Mouse (Mus musculus) spleen, adult 18-20 months (tissue): ENCODE data around the gene Lin7a.

ENCODE experiments used
- DNase-seq, 2 experiments: peaks; one replicate each; pipeline ENCODE4 v3.0.0; 2022; ENCODE audit warnings: mixed read lengths in 2 of 2

Lin7a gene

DNA sequence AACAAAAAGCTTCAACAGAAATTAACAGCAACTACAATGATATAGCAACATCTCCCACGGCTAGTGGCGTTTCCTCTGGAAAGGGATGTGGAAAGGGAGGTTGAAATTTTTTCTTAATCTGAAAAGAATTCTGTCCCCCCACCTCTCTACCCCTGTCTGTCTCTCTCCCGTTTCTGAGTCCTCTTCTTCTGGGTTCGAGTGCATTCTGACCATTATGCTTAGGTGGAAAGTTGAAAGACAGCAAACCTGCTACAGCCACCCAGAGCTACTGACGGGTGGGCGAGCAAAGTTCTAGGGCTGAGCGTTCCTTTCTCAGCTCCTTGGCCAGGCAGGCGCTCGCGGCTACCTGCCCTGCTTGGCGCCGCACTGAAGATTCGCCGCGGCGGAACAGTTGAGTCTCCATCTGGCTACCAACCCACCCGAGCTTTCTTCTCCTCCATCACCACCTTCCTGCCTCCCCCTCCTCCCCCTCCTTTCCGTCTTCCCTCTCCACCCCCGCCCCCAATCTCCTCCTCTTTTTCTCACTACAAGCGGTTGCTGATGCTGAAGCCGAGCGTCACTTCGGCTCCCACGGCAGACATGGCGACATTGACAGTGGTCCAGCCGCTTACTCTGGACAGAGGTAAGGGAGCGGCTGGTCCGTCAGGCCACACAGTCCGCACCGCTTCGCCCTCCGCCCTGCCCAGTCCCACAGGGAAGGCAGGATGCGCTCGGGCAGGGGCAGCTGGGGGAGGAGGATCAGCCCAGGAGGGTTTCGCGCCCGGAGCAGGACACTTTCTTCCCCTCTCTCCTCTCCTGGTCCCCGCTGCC is at the start of gene Lin7a:
Gene Lin7a (plus strand): TSS at position 366 of the 810 bp plus-strand sequence.
- DNase-seq = no peak

DNA sequence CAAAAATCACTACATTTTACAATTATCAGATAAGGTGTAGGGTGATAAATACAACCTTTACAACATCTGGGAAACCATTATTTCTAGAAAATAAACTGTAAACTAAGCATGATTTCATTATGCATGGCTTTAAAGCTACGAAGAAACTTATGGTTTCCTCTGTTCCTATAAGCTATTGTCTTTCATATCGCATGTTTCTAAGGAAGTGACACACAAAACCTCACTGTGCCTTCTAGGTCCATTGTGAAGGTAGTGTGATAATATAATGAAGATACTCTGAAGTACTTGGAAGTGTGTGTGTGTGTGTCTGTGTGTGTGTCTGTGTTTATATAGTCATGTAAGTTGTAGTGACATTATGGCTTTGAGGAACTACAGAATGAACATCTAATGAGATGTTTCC is 49.8 kb upstream of the Lin7a start:
- no peak for DNase-seq

DNA sequence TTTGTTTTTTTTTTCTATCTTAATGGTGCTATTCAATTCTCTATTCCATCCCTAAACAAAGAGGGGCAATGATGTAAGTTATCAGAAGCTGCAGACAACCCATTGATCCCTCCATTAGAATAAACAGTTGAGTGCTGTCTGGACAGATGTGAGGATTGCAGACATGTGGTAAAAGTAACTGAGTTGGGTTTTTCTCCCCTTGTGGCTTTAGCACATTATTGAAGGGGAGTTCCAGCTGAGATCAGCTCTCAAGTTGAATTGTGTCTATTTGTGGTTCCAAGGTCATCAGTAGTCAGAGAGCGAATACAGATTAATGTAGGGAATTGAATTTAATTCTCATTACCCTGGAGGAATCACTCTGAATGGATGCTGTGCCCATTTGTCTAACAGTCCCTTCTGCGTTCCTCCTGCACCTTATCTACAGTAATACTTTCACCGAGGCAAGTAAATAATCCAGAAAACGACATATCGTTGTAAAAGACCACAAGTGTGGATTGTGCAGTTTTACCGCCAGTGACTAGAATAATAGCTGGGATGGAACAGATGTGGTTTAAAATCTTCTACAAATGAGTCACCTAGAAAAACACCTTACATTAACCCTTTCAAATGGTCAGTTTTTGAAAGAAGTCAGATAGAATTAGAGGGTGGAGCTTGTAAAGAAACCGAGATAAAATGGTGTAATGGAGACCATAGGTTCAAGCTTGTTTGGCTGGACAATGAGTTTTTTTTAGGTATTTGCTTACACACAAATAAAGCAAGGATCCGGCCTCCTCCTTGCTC is 48.9 kb upstream of the Lin7a start:
- DNase-seq = no peak

DNA sequence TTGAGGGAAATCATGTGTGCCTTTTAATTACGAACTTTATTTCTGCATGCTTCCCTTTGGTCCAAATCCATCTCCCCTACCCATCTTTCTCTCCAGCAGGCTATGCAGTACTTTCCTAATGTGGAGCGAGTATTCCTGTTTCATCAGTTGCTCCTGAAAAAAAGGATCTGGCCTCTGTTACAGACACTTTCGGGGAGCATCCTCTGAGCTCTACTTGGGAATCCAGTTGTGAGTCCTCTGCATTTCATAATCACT is 48.4 kb upstream of the Lin7a start:
- no peak for DNase-seq

DNA sequence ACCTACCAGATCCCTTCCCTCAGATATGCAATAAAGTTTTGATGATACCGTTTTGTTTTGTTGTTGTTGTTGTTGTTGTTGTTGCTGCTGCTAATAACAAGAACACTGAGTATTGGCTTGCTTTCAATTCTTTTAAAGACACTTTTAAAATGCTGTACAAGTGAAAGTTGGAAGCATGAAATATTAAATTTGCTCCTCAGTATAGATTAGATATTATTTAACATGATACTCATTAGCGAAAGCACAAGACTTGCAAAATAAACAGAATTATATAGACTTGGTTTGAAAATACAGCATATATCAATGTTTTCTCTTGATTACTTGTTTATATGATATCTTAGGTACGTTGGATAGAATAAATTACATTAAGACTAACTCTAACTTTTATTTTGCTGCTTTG is 47.7 kb upstream of the Lin7a start:
- DNase-seq = no peak

DNA sequence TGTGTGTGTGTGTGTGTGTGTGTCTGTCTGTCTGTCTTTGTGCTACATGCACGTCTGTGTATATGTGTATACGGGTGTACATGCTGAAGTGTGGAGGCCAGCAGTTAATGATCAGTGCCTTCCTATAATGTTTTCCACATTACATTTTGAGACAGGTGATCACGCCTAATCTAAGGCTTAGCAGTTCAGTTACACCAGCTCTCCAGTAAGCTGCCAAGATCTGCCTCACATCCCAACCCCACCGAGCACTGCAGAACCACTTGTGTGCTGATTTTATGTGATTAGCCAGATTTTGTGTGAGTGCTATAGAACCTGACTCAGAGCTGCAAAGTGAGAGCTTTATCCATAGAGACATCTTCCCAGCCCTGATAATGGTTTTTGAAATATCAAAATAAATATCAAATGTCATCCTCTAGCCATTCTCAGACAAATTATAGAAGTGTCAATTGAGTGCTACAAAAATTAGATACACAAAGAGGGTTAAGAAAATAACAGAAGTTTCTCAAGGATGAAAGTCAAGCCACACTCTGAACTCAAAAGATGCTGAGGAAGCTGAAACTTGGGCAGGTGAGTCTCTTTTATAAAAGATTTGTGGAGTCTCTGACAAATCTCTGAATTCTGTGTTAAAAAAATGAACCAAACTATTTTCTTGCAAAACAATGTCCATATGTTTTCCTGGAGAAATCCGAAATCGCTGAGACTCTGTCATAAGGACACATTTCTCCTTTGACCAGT is 46.7 kb upstream of the Lin7a start:
- no peak for DNase-seq

DNA sequence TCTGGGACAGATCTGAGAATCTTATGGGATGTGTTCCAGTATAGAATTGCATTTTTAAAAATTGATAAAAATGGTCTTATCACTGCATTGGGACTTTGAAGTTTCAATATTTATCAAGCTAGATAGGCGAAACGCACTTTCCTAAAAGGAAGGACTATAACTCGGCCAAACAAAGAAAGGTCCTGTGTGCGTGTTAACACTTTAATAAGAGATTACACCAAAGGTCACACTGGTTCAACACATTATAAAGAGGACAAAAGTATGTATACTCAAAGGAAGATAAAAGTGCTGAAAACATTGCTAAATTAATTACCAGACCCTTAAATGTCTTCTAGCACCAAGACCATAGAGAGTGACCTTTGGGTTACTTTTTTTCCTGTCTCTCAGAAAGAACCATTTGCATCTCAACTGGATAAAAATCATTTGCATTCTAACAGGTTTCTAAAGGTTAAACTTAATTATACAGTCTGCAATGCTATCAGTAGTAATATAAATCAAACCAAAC is 46.1 kb upstream of the Lin7a start:
- no peak for DNase-seq

DNA sequence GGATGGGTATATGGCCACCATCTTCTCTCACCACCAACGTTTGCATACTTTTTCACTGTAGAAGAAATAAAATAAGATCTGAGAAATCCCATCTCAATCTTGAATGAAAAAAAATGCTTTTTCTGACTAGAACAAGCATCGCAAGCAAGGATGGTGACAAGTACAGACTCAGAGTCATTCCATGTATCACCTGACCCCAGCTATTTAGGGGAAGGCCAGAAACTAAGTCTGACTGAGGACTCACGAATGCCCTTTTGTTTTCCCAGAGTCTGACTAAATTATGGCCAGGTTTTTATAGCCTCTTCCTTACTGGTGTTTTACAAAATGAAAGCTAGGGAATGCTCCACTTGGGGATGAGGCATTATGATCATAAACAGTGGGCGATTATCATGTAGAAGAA is 45.6 kb upstream of the Lin7a start:
- DNase-seq = no peak

DNA sequence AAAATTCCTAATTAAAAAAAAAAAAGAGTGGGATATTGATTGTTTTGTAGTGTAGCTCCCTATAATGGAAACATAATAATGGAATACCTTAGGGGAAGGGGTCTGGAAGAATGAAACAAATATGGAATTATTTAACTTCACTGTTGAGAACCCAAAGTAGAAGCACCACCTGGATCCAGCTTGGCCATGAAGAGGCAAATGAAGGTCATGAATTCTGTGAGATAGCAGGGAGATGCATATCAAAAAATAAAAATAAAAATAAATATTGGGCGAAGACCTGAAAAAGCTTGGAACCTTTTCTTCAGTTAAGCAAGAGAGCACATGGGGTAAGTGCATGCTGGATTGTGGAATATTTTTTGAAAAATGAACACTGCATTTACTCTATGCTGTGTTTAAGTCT is 43.6 kb upstream of the Lin7a start:
- DNase-seq = no peak

DNA sequence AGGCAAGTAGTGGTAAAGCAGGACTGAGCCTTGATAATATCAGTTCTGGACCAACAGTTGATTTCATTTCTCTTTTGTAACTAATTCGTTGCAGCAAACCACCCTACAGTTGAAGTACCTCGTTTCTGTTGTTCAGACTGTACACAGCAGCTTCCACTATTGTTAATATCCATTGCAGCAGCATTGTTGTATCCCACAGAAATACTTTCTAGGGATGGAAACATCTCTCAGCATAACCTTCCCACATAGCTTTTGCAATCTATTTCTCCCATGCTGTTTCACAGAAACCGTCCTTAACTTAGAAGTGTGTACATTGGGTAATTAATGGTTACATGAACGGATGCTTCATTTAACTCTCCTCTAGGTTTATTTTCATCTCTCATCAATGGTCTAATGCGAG is 42.7 kb upstream of the Lin7a start:
- no peak for DNase-seq

DNA sequence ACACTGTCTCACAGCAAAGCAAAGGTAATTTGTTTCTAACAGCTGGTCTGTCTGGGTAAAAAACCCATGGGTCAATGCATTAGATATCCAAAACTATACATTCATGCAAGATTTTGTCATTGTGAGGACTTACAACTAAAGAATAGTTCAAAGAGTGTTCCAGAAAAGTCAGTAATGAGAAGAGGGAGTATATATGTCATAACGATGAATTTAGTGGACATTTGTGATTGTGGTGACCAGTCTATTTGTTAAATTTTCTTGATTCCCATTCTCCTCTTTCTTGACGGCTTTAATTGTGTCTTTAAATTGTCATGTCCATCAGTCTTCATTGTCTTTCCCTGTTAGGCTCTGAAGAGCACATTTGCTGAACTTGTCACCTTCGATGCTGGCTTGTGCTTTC is 42.1 kb upstream of the Lin7a start:
- DNase-seq = no peak

DNA sequence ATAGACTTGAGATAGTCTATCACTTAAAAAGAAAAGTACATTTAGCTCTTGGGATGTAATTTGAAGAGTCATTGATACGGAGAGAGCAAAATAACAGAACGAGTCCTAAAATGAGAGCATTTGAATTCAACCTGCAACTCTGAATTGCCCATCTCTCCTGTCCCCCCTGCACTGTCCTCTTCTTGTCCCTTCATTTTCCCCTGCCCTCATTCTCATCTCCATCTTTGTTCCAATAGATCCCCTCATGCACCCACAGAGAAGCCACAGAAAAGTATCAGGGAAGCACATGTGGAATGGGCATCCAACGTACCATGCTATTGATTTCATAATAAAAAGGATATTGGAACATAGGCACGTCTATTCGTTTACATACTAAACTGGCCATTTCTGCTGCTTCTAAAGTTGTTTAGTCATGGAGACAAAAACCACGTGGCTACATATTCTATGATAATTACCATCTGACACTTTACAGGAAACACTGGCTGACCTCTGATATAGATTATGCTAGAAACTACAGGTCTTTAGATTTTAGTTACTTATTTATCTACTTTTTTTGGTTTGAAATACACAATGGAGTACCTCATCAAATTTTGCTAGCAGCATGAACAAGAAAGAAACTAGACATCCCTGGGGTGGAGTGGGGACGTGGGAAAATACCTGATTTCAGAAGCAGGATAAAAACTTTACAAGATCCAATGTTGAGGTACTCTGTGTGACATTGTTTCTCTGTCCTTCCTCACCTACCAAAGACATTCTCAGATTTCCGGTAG is 41.2 kb upstream of the Lin7a start:
- DNase-seq = no peak

DNA sequence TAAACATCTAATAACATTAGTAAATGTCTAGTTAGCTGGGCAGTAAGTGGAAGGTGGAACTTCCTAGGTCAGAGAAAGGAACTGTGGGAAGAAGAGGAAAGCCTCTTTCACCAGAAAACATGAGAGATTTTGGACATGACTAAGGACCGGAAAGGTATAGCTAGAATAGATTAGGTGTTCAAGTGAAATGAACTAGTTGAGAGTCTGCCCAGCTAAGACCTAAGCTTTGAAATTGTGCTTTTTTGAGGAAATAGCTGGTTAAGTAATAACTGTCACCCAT is 40.7 kb upstream of the Lin7a start:
- no peak for DNase-seq

DNA sequence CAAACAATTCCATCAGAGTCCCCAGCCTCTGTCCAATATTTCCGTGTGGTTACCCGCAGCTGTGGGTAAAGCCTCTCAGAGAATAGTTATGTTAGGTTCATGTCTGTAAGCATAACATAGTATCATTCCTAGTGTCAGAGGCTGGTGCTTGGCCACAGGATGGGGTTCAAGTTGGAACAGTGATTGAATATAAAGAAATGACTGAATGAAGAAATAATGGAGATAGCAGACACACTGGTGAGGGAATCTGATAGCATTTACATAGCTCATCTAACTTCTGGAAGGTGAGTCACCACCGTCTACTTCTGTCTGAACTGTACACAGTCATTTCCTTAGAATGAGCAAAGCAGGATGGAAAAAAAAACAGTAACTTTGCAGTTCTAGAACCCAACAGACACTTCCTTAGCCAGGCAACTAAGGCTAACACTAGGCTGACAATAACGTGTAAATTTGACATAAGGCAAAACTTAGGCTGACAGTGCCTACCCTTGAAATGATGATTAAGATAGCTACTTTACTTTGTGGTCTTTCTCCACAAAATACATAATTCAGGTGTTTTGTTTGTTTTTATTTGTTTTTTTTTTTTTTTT is 40.0 kb upstream of the Lin7a start:
- no peak for DNase-seq

DNA sequence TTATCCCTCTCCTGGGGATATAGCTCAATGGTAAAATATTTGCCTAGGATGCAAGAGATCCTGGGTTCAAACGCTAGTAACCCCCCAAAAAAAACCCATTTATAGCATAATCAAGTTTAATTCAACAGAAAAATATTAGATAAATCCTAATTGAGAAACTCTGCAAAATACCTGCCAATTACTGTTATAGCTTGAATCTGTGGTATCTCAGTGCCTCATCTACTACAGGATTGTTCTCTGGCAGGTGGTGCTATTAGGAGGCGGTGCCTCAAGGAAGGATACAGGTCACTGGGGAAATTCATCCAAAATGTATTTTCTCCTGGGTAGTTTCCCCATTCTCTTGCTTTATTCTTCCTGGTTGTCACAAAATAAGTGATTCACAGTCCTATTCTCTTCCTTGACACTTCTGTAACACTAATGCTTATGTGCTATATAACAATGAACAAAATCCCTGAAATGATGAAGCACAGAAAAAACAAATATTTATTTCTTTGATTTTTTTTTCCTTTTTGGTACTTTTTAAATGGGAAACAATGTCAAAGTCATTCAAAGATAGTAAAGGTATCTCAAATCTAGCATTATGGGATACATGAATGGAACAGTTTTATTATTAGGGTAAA is 38.9 kb upstream of the Lin7a start:
- no peak for DNase-seq

DNA sequence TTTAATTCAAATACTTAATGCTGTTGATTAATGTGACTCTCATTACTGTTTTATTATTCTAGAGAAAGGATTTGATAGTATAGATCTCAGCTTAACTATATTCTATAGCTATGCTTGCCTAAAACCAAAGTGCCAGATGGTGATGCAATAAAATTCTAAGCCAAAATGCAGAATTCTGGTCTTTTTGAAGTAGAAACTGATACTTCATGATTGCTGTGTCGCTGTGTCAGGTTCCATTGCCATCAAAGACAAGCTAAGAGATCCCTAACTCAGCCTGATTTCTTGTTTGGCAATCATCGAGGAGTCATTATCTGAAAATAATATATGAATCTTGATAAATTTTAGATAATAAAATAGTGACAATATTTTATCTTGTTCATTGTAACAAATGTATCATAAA is 38.3 kb upstream of the Lin7a start:
- DNase-seq = no peak

DNA sequence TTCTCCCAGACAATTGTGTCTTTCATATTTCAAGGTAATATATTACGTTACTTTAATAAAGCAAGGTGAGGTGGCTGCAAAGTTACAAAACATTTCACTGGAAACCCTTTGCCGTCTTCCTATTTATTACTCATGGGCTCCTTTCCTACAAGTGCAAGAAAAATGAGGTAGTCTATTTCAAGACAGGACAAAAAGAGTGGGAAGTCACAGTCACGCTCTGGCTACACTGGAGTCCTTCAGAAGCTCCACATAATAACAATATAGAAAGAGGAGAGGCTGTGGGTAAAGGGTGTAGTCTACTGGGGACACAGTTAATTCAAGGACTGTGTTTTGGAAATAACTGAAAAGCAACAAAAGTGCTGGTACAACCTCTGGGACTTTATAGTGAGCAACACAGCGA is 37.7 kb upstream of the Lin7a start:
- DNase-seq = no peak

DNA sequence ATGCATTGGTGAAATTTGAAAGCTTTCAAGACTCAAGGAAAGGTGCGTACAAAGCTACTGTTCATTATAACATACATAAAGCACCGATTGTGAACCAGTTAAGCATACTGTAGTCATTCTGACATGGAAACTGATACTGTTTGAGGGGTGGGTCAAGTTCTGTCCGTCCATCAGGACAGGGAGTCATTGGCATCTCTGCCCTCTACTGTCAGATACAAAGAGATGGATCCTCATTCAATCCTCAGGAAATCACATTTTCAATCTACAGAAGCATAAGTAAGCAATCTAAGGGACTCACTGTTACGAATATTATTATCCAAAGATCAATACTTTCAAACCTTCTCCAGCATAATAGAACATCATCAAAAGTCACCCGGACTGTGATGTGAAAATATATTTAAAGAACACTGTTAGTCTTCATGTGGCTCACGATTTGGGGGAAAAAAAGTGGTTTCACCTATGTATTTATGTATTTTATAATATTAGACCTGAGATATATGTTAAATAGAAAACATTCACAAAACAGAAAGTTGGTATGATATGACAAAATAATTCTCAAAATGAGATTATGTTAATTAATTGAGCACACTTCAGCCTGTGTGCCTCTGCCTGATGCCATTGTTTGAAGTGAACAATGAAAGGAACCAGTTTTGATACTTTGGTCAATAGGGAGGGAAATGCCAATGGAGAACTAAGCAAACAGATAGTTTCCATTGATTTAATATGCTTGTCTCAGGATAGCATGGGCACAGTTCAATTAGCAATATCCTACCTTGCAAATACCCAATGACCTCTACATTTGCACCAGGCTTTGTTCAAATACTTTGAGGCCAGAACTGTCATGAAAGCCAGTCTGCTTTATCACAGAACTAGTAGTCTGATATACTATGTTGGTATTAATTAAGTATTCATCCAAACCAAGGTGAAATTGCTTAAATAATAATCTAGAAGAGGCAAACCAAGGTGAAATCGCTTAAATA is 36.8 kb upstream of the Lin7a start:
- no peak for DNase-seq

DNA sequence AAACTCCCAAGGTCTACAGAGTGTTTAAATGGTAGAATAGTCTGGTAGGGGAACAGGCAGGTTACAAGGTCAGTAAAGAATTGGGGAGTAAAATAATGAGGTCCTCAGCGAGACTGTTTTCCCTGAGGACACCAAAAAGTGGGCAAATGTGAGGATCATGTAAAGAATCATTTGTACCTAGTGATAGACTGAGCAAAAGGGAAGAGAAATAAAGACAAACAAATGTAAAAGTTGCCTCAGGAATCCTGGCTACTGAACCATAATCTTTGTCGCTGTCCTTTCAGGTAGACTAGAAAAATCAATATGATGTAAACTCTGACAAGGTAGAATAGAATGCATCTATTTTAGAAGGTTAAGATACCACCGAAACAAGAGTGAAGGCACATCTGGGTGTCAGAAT is 36.0 kb upstream of the Lin7a start:
- DNase-seq = no peak

DNA sequence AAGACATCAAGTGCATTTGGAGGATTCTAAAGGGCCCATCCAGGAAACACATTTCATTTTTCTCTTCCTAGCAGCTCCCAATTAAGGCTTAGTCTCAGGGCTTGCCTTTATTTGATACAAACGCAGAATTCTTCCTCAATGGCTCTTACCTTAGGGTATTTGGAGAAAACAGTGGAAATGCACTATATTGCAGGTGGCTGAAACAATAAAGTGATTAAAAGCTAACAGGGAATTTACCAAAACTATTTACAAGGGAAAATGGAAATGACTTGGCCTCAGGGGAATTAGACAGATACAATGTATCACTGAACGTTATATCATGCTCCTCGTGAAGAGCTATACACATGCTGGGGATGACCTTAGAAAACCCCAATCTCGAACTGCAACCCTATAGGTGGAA is 35.3 kb upstream of the Lin7a start:
- DNase-seq = no peak

DNA sequence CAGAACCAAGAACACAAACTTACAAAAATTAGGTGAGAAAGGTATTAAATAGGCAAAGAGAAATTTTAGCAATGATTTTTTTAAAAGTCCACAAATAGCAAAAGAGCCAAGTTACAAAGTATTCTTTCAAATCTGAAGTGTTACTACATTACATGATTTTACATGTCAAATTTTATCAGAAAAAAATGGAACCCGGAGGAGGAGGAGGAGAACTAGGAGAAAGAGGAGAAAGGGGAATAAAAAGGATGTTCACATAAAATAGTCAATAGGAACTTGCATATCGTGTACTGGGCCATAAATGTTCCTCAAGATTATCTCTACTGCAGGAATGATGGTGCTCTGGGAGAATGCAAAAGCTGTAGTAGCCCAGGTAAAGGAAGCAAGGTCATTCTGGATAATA is 34.4 kb upstream of the Lin7a start:
- DNase-seq = no peak
